Mouse (Mus musculus): ENCODE results near the gene Zc3h8.

Gene Zc3h8

GRCm38 (mm10) chr2:128890661-128891335, 53.1 kb downstream of the Zc3h8 start:
- no peak for DNase-seq

GRCm38 (mm10) chr2:128887866-128888550, 55.9 kb downstream of the Zc3h8 start:
- no peak for DNase-seq

GRCm38 (mm10) chr2:128885225-128885811, 58.6 kb downstream of the Zc3h8 start:
- no peak for DNase-seq

GRCm38 (mm10) chr2:128881236-128881635, 62.6 kb downstream of the Zc3h8 start:
- DNase-seq = no peak

Data from lung, postnatal 4 days (tissue).